Mouse (Mus musculus) stomach, adult 2 months (tissue): ENCODE measurements around the gene Plch1. TPM values are rescaled to one million over a fixed set of nuclear protein-coding genes. Genes with fewer than 3 reads are reported as not detected.

Experiments used
- polyA plus RNA-seq: library from polyadenylated mRNA; depleted of rRNA; stranded (reverse); fragments of >200 nt; gene quantifications from 2 replicates; pipeline ENCODE4 v1.2.3, GENCODE M21; 2012; rRNA removed

Gene Plch1
- polyA plus RNA-seq = 0.31 and 0.52 TPM in 2 replicates

DNA sequence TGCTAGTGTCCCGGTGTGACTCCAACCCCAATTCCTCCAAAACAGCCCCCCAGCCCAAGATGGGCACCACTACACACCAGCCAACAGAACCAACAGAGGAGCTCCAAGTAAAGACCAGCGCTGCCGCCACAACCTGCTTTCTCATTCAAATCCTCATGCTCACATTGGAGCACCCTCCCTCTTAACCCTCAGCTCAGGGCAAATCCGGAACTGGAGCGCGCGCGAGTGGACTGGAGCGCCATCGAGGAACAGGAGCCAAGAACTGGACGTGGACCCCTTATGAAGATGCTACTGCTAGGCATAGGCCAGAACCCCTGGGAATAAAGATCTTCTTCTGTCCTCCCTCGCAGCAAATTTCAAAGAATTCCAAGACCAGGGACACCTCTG, at the start of gene Plch1:
Plch1 (minus strand) TSS at position 164 of the 387 bp plus-strand sequence.

DNA sequence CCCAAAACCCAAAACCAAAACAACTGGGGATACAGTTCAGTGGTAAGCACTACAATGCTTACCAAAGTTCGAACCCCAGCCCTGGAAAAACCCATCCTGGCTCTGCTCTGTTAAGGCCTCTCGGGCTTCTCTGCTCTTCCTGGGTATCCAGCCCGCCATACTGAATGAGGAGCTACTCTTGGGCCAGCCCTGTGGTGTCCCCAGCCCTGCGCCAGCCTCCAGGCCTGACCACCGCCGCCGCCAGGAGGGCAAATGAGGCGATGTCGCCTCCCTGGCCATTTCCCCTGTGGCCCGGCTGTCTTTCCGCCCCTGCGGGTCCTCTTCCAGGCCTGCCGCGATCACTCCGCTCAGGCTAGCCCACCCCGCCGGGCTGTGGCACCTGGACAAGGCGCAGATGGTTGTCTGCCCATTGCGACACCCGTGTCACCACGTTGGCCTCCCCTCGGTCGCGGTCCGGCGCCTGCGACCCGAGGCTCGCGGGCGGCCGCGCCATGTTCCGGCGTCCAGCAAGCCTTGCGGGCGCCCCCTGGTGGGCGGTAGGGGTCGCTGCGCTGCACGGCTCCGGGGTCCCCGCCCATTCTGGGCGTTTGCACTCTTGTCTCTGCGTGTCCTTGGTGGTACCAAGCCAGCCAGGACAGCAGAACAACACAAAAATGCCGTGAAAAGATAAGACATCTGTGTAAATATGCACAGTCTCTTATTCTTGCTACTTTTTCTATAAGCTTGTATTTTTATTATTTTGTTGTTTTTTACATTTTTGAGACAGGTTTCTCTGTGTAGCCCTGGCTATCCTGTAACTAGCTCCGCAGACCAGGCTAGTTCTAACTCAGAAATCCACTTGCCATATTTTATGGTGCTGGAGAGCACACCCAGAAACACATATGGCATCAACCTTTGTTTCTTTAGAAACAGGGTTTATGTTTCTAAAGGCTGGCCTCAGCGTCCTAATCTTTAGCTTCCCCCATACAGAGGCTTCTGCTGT, 29.9 kb upstream of the Plch1 start, which contains the start of gene E130311K13Rik:
E130311K13Rik (minus strand) TSS at position 595 of the 982 bp plus-strand sequence.

Other genes with a start within 250 kb of the Plch1 start
- 0.88 and 1.3 TPM in 2 replicates for gene E130311K13Rik, start 30.0 kb upstream of the Plch1 start, polyA plus RNA-seq
- gene Slc33a1, start 65.3 kb upstream of the Plch1 start, polyA plus RNA-seq = 12.7 and 14.6 TPM in 2 replicates
- 0.40 and 0.79 TPM in 2 replicates for gene Gmps, start 76.6 kb upstream of the Plch1 start, polyA plus RNA-seq
- not detected in 2 replicates for gene Vmn2r1, start 182.1 kb upstream of the Plch1 start, polyA plus RNA-seq
- not detected in 2 replicates for gene Vmn2r2, start 242.5 kb upstream of the Plch1 start, polyA plus RNA-seq